Mouse (Mus musculus): ENCODE measurements around the gene Cst7. TPM values are rescaled to one million over a fixed set of nuclear protein-coding genes. Genes with fewer than 3 reads are reported as not detected.
"Not testable (repeated sequence)": the region's sequence is repeated elsewhere in the genome, so short reads cannot be mapped to it uniquely, and the experiment has no call there.

Gene Cst7
- polyA plus RNA-seq (2015; fragmentation: Nextera tagmentation; extraction: Ambion mirVana): 1.1 and 2.1 TPM in 2 replicates

DNA sequence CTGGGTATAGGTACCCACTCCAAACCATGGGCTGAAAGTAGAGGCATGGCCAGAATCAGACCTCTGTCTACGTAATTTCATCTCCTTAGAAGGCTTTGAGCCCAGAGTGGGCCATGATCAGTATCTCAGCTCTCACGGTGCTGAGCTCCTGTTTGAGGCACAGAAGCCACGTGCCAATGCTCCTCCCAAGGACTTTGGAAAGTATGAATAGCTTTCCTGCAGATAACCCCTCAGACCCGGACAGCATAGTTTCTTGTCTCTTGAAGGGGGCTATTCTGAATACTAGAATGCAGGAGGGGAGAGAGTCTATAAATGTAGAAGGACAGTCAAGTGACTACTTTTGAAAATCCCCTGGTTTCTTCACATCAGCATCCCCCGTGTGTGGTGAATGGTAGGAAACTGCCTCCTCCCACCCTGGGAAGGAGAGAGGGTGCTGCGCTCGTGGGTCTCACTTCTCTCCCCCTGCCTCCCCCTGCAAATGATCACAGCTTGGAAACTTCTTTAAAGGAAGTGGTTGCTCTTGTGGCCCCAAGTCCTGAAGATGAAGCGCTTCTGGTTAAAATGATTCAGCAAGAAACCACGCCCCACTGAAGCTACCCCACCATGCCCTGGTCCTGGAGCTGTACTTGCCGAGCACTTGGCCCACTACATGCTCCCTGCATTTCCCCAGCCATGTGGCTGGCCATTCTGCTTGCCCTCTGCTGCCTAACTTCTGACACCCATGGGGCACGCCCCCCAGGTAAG is at the start of gene Cst7:
Gene Cst7, plus strand, starts transcription at position 569 of the 744 bp plus-strand sequence.
- no peak within 1 kb of the TSS for H3K4me2 ChIP-seq (ENCODE audit: low read depth, low read length)
- H3K4me1 ChIP-seq (ENCODE audit: control insufficient read depth, insufficient read depth, low read length): no peaks in the 10 kb centered on the region
- no peaks in the 10 kb centered on the region for H3K9me3 ChIP-seq (replicated peaks; ENCODE audit: control insufficient read depth, low read length)
- H3K36me3 ChIP-seq (ENCODE audit: control insufficient read depth, insufficient read depth): no peaks in the 10 kb centered on the region
- no peak within 1 kb of the TSS for H3K4me3 ChIP-seq (ENCODE audit: low read length)
- WGBS: 51% methylated on average over 11 of the region's 11 CpGs
- no peak within 1 kb of the TSS for H3K9ac ChIP-seq (ENCODE audit: low read length)
- H3K27me3 ChIP-seq (ENCODE audit: control insufficient read depth, insufficient read depth, low read length): no peaks in the 10 kb centered on the region
- H3K27ac ChIP-seq (ENCODE audit: low read length): no peak within 1 kb of the TSS
- ATAC-seq (replicated peaks; ENCODE audit: extremely low read depth, insufficient read depth, low FRiP score): 0 out of 2 replicates have a peak, but pooled peaks have one; percentile 34

DNA sequence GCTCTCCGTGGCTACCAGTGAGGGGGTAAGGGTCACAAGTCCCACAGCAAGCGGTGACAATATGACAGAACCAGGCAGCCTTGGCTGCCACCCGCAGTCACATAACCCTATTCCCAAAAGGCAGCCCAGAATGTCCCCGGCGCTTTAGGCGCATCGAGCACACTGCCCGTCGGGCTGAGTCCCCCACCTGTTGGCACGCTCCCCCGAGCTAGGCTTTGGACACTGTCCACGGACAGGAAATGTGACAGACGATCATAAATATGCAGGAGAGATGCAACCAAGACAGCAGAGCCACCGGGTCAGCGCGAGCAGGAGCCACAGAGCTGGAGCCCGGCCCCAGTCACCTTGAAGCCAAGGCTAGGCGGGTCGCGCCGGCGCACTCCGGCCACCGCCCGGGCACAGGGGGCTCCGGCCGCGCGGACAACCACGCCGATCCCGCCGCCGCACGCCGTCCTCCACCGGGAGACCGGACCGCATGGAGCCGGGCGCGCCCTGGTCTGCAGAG is 44.5 kb upstream of the Cst7 start:
- peak overlapping the region; percentile 43 for H3K4me3 ChIP-seq (ENCODE audit: low read length)
- ATAC-seq (replicated peaks; ENCODE audit: extremely low read depth, insufficient read depth, low FRiP score): peak; percentile 28; the same call in 1 of the 2 replicates
- H3K9ac ChIP-seq (ENCODE audit: low read length): peak overlapping the region; percentile 58
- peaks cover 9% of the 10 kb centered on the region; the same call in 1 of the 2 replicates for H3K27me3 ChIP-seq (ENCODE audit: control insufficient read depth, insufficient read depth, low read length)
- 3% methylated on average over 42 of the region's 42 CpGs for WGBS
- H3K9me3 ChIP-seq (replicated peaks; ENCODE audit: control insufficient read depth, low read length): no peaks in the 10 kb centered on the region
- no peaks in the 10 kb centered on the region for H3K4me1 ChIP-seq (ENCODE audit: control insufficient read depth, insufficient read depth, low read length)
- no peaks in the 10 kb centered on the region for H3K36me3 ChIP-seq (ENCODE audit: control insufficient read depth, insufficient read depth)
- no peak overlapping the region for H3K27ac ChIP-seq (ENCODE audit: low read length)
- H3K4me2 ChIP-seq (ENCODE audit: low read depth, low read length): peak overlapping the region; percentile 70

DNA sequence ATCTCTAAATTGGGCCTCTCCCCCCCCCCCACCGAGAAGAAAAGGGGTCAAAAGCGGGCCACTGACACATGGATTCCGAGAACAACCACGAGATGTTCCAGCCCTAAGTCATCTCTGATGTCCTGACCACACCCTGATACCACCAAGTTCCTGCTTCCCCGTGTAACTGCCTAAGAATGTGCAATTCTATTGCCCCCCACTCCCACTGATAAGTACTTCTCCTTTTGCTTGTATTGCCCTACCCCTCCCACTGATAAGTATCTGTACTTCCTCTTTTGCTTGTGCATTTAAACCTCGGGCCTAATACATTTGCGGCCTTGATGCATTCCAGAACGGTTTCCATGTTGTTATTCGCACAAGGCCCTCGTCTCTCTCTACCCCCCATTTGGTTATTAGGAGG is 20.6 kb upstream of the Cst7 start:
- not testable (repeated sequence) for H3K27ac ChIP-seq (ENCODE audit: low read length); ATAC-seq (replicated peaks; ENCODE audit: extremely low read depth, insufficient read depth, low FRiP score)

DNA sequence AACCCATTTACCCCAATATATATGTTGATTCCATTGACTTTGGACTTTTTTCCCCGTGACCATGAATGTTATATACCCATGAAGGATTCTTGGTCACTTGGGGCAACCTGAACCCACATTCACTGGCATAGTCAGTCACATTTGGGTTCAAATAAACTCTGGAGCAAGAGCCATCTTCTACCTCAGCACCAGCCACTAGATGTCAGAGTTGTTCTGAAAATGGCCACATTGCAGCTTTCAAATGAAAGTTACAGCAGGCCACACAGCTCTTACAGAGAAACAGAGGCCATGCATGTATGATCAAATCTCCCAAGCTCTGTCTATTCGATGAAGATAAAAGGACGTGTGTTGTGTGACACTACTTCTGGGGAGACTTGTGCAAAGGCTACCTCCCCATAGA is 11.6 kb upstream of the Cst7 start:
- no peaks in the 10 kb centered on the region for H3K4me1 ChIP-seq (ENCODE audit: control insufficient read depth, insufficient read depth, low read length)
- H3K27ac ChIP-seq (ENCODE audit: low read length): no peak overlapping the region
- no peaks in the 10 kb centered on the region for H3K27me3 ChIP-seq (ENCODE audit: control insufficient read depth, insufficient read depth, low read length)
- H3K9ac ChIP-seq (ENCODE audit: low read length): no peak overlapping the region
- no peak overlapping the region for H3K4me3 ChIP-seq (ENCODE audit: low read length)
- 44% methylated on average over 3 of the region's 3 CpGs for WGBS
- no peak for ATAC-seq (replicated peaks; ENCODE audit: extremely low read depth, insufficient read depth, low FRiP score)
- H3K36me3 ChIP-seq (ENCODE audit: control insufficient read depth, insufficient read depth): no peaks in the 10 kb centered on the region
- no peaks in the 10 kb centered on the region for H3K9me3 ChIP-seq (replicated peaks; ENCODE audit: control insufficient read depth, low read length)
- H3K4me2 ChIP-seq (ENCODE audit: low read depth, low read length): no peak overlapping the region

More for the DNA sequence above, 20.6 kb upstream of the Cst7 start:
- H3K4me1 ChIP-seq (ENCODE audit: control insufficient read depth, insufficient read depth, low read length); H3K4me3 ChIP-seq (ENCODE audit: low read length); H3K27me3 ChIP-seq (ENCODE audit: control insufficient read depth, insufficient read depth, low read length); H3K36me3 ChIP-seq (ENCODE audit: control insufficient read depth, insufficient read depth); H3K4me2 ChIP-seq (ENCODE audit: low read depth, low read length); H3K9ac ChIP-seq (ENCODE audit: low read length); H3K9me3 ChIP-seq (replicated peaks; ENCODE audit: control insufficient read depth, low read length): not testable (repeated sequence)
- 69% methylated on average over 10 of the region's 10 CpGs for WGBS

DNA sequence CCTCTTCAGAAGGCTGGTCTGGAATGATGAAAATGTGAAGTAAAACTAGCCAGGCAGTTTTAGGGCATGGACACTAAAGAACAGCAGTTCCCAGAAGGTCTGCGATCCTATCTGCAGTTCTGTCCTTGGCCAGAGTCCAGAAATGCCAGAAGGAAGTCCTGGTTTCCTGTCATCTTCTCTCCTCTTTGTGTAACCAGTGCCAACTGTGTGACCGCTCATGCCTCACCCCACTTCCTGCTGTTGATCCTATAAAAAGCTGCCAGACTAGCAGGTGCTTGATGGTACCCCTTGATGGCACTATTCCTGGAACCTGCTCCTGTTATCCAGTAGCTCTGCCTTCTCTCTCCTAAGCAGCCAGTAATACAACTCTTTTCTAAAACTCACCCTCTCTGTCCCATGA is 3.2 kb upstream of the Cst7 start:
- H3K27ac ChIP-seq (ENCODE audit: low read length): no peak overlapping the region
- no peaks in the 10 kb centered on the region for H3K4me1 ChIP-seq (ENCODE audit: control insufficient read depth, insufficient read depth, low read length)
- 37% methylated on average over 2 of the region's 2 CpGs for WGBS
- H3K4me3 ChIP-seq (ENCODE audit: low read length): no peak overlapping the region
- H3K4me2 ChIP-seq (ENCODE audit: low read depth, low read length): no peak overlapping the region
- H3K36me3 ChIP-seq (ENCODE audit: control insufficient read depth, insufficient read depth): no peaks in the 10 kb centered on the region
- no peaks in the 10 kb centered on the region for H3K27me3 ChIP-seq (ENCODE audit: control insufficient read depth, insufficient read depth, low read length)
- no peaks in the 10 kb centered on the region for H3K9me3 ChIP-seq (replicated peaks; ENCODE audit: control insufficient read depth, low read length)
- ATAC-seq (replicated peaks; ENCODE audit: extremely low read depth, insufficient read depth, low FRiP score): no peak
- no peak overlapping the region for H3K9ac ChIP-seq (ENCODE audit: low read length)

DNA sequence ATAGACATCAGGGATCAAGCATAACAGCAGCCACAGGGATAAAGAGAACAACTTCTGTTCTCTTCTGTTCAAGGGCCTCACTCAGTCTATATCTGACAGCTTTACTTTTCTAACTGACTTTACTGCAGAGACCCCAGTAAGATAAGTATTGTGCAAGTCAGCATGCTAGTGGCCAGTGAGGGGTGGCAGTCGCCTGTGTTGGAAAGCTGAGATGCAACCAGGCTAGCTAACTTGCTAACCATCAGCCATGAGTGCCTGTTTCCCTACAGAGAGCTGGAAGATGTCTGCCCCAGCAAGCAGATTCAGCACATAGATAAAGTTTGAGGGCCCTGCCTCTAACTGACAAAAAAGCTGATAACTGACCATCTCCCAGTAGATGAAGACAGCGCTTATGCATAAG is 546 bp downstream of the Cst7 start:
- Histone ChIP-seq H3K36me3 (ENCODE audit: control insufficient read depth, insufficient read depth) (no peaks in the 10 kb centered on the region), H3K9ac (ENCODE audit: low read length) (no peak overlapping the region), H3K4me2 (ENCODE audit: low read depth, low read length) (no peak overlapping the region), H3K9me3 (replicated peaks; ENCODE audit: control insufficient read depth, low read length) (no peaks in the 10 kb centered on the region), H3K4me1 (ENCODE audit: control insufficient read depth, insufficient read depth, low read length) (no peaks in the 10 kb centered on the region), H3K27ac (ENCODE audit: low read length) (no peak overlapping the region), H3K27me3 (ENCODE audit: control insufficient read depth, insufficient read depth, low read length) (no peaks in the 10 kb centered on the region), H3K4me3 (ENCODE audit: low read length) (no peak overlapping the region)
- ATAC-seq (replicated peaks; ENCODE audit: extremely low read depth, insufficient read depth, low FRiP score): no peak
- WGBS: 74% methylated on average over 2 of the region's 2 CpGs

DNA sequence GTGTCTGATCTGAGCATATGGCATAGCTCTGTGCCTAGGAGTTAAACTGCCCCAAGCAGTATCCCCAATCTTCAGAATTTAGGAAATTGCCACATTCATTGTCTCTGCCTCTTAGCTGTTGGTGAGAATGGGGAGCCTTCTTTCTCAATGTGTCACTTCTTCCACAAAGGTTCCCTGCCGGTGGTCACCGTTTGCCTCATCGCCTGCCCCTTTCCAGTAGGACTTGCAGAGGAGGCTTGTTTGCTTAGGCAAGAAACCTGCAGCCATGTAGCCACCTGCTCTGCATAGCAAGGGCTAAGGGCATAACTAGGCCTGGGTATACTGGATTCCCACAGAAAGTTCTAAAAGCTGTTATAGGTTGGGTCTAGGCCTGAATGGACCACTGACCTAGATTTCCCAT is 2.2 kb downstream of the Cst7 start:
- H3K4me2 ChIP-seq (ENCODE audit: low read depth, low read length): no peak overlapping the region
- H3K4me3 ChIP-seq (ENCODE audit: low read length): no peak overlapping the region
- H3K4me1 ChIP-seq (ENCODE audit: control insufficient read depth, insufficient read depth, low read length): no peaks in the 10 kb centered on the region
- no peaks in the 10 kb centered on the region for H3K27me3 ChIP-seq (ENCODE audit: control insufficient read depth, insufficient read depth, low read length)
- no peaks in the 10 kb centered on the region for H3K36me3 ChIP-seq (ENCODE audit: control insufficient read depth, insufficient read depth)
- ATAC-seq (replicated peaks; ENCODE audit: extremely low read depth, insufficient read depth, low FRiP score): no peak
- 83% methylated on average over 3 of the region's 3 CpGs for WGBS
- no peak overlapping the region for H3K27ac ChIP-seq (ENCODE audit: low read length)
- H3K9me3 ChIP-seq (replicated peaks; ENCODE audit: control insufficient read depth, low read length): no peaks in the 10 kb centered on the region
- H3K9ac ChIP-seq (ENCODE audit: low read length): no peak overlapping the region

DNA sequence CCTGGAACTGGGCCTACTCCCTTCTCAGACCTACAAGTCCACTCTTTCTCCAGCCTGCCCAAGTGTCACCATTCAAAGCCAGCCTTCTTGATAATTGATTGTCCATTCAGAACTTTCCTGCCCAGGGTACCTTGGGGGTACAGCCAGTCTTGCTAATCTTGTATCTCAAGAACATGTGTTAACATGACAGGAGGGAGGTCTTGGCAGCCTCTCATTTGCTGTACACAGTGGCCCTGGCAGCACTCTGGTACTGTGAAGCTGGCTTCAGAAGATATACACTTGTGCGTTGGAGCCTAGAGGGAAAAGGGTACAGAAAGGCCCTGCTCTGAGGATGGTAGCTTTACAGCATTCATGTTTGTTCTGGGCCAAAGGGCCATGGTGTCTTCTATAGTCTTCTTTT is 6.0 kb downstream of the Cst7 start:
- 87% methylated on average over 1 of the region's 1 CpGs for WGBS
- H3K4me3 ChIP-seq (ENCODE audit: low read length): no peak overlapping the region
- no peak overlapping the region for H3K9ac ChIP-seq (ENCODE audit: low read length)
- ATAC-seq (replicated peaks; ENCODE audit: extremely low read depth, insufficient read depth, low FRiP score): no peak
- H3K4me1 ChIP-seq (ENCODE audit: control insufficient read depth, insufficient read depth, low read length): no peaks in the 10 kb centered on the region
- H3K27me3 ChIP-seq (ENCODE audit: control insufficient read depth, insufficient read depth, low read length): no peaks in the 10 kb centered on the region
- H3K27ac ChIP-seq (ENCODE audit: low read length): no peak overlapping the region
- H3K4me2 ChIP-seq (ENCODE audit: low read depth, low read length): no peak overlapping the region
- no peaks in the 10 kb centered on the region for H3K9me3 ChIP-seq (replicated peaks; ENCODE audit: control insufficient read depth, low read length)
- H3K36me3 ChIP-seq (ENCODE audit: control insufficient read depth, insufficient read depth): no peaks in the 10 kb centered on the region

DNA sequence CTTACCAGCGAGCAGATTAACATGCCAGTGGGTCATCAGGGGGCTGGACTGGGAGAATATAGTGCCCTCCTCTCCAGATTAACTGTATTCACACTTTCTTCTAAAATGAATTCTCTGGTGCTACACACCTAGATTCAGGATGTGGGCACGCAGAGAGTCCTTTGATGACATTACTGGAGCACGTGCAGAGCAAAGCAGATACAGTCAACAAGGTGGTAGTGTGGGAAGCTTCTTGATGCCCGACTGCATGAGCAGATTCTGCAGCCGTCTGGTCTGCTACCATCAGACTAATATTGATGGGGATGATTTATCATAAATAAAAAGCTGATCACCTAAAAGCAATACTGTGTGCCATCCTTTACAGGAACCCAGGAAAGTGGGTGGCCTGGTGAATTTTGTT is 8.4 kb downstream of the Cst7 start:
- Histone ChIP-seq H3K27ac (ENCODE audit: low read length) (no peak overlapping the region), H3K27me3 (ENCODE audit: control insufficient read depth, insufficient read depth, low read length) (no peaks in the 10 kb centered on the region), H3K36me3 (ENCODE audit: control insufficient read depth, insufficient read depth) (peaks cover 4% of the 10 kb centered on the region), H3K9me3 (replicated peaks; ENCODE audit: control insufficient read depth, low read length) (no peaks in the 10 kb centered on the region), H3K4me3 (ENCODE audit: low read length) (no peak overlapping the region), H3K4me1 (ENCODE audit: control insufficient read depth, insufficient read depth, low read length) (no peaks in the 10 kb centered on the region), H3K9ac (ENCODE audit: low read length) (no peak overlapping the region), H3K4me2 (ENCODE audit: low read depth, low read length) (no peak overlapping the region)
- peak; percentile 21; the same call in 1 of the 2 replicates for ATAC-seq (replicated peaks; ENCODE audit: extremely low read depth, insufficient read depth, low FRiP score)
- WGBS: 73% methylated on average over 5 of the region's 5 CpGs

Data from heart, embryonic 16.5 days (tissue).